8 mouse cellular contexts compared by ENCODE assay signal in genomic region chr6:122820799-122821650, GRCm38 (mm10). TPM values are rescaled to one million over a fixed set of nuclear protein-coding genes. Genes with fewer than 3 reads are reported as not detected.
A peak's percentile ranks its signal among the peaks of the same experiment; 100 is the strongest.
DNase-seq lines count a peak whose midpoint lies in the region; ATAC-seq and TF ChIP-seq lines count a peak whose summit lies in the region.

No protein-coding gene starts in this region.

- 27% methylated on average over 15 of the region's 15 CpGs for WGBS in embryonic facial prominence, embryonic 15.5 days
- 66% methylated on average over 15 of the region's 15 CpGs for WGBS in macrophage (ENCODE audit: missing documents)
- 31% methylated on average over 15 of the region's 15 CpGs for WGBS in stomach, embryonic 16.5 days

- peak overlapping the region; percentile 97 for H3K27ac ChIP-seq in gastrocnemius, adult 2 months
- H3K27ac ChIP-seq in embryonic facial prominence, embryonic 15.5 days (replicated peaks), result no peak overlapping the region
- peak overlapping the region; percentile 41; the same call in 1 of the 2 replicates for H3K27ac ChIP-seq in macrophage
- no peak overlapping the region; the same call in 1 of the 2 replicates for H3K27ac ChIP-seq in stomach, embryonic 16.5 days (ENCODE audit: low read length)

- H3K4me3 ChIP-seq in gastrocnemius, adult 2 months, result peak overlapping the region; percentile 100
- peak overlapping the region; percentile 89 for H3K4me3 ChIP-seq in embryonic facial prominence, embryonic 15.5 days (replicated peaks)
- peak overlapping the region; percentile 87 for H3K4me3 ChIP-seq in macrophage (ENCODE audit: inconsistent target)
- H3K4me3 ChIP-seq in stomach, embryonic 16.5 days (replicated peaks; ENCODE audit: low read length), result peak overlapping the region; percentile 95

- peaks cover 60% of the 10 kb centered on the region for H3K79me2 ChIP-seq in macrophage (ENCODE audit: inconsistent target)

- no peaks in the 10 kb centered on the region for H3K36me3 ChIP-seq in embryonic facial prominence, embryonic 15.5 days
- 0 out of 2 replicates have a peak, but pooled peaks cover 7% of the 10 kb centered on the region for H3K36me3 ChIP-seq in macrophage (ENCODE audit: inconsistent target)
- H3K36me3 ChIP-seq in stomach, embryonic 16.5 days (ENCODE audit: control insufficient read depth, insufficient read depth, low read length), result no peaks in the 10 kb centered on the region

- intact Hi-C loops in gastrocnemius, adult 2 months (cut with DNase I), result no loop called here

- no peaks in the 10 kb centered on the region for H3K9me3 ChIP-seq in embryonic facial prominence, embryonic 15.5 days (replicated peaks)
- no peaks in the 10 kb centered on the region for H3K9me3 ChIP-seq in stomach, embryonic 16.5 days (replicated peaks; ENCODE audit: control insufficient read depth, low read length)

- H3K4me2 ChIP-seq in embryonic facial prominence, embryonic 15.5 days (replicated peaks), result peak overlapping the region; percentile 73
- H3K4me2 ChIP-seq in stomach, embryonic 16.5 days (ENCODE audit: low read depth, low read length), result peak overlapping the region; percentile 85

- no peak for TF ChIP-seq CTCF in gastrocnemius, adult 2 months (IDR thresholded peaks at IDR 0.05)

- peaks cover 43% of the 10 kb centered on the region for H3K4me1 ChIP-seq in embryonic facial prominence, embryonic 15.5 days
- H3K4me1 ChIP-seq in stomach, embryonic 16.5 days (ENCODE audit: control insufficient read depth, insufficient read depth, low read length), result peaks cover 37% of the 10 kb centered on the region

- no peaks in the 10 kb centered on the region for H3K27me3 ChIP-seq in embryonic facial prominence, embryonic 15.5 days
- H3K27me3 ChIP-seq in stomach, embryonic 16.5 days (ENCODE audit: control insufficient read depth, insufficient read depth, low read length), result no peaks in the 10 kb centered on the region

- DNase-seq in gastrocnemius, adult 2 months, result no peak
- no peak for DNase-seq in gastrocnemius, postnatal 10 days
- DNase-seq in kidney, adult 18-20 months, result peak; percentile 33
- no peak for DNase-seq in urinary bladder, adult 2 months (ENCODE audit: low spot score)
- DNase-seq in frontal cortex, postnatal 36 days (ENCODE audit: low spot score in 2 of 2), result no peak

- peak overlapping the region; percentile 94 for H3K9ac ChIP-seq in embryonic facial prominence, embryonic 15.5 days
- peak overlapping the region; percentile 97 for H3K9ac ChIP-seq in stomach, embryonic 16.5 days (ENCODE audit: low read length)

- no peak for ATAC-seq in embryonic facial prominence, embryonic 15.5 days (ENCODE audit: insufficient number of reproducible peaks, low FRiP score, low TSS enrichment, low read depth)
- ATAC-seq in stomach, embryonic 16.5 days (ENCODE audit: insufficient read depth, low FRiP score), result no peak

RNA-seq across cellular contexts. Expression of gene Foxj2, which starts 1.3 kb away (rescaled TPM):
- total RNA-seq in gastrocnemius, adult 2 months (2021), result 10 to 100 TPM; 26.4 to 29.1 TPM
- total RNA-seq in gastrocnemius, postnatal 10 days (2021), result 10 to 100 TPM; 18.4 to 22.9 TPM
- 7.4 and 8.3 TPM in 2 replicates for polyA plus RNA-seq in embryonic facial prominence, embryonic 15.5 days (2015; fragmentation: Nextera tagmentation; extraction: Ambion mirVana)
- 10 to 100 TPM in 20 of 26 experiments, 1 to 10 TPM in 6; 2.6 to 31.0 (median 16.2) TPM for total RNA-seq in macrophage (2018; cell fraction: chromatin; rRNA removed)
- total RNA-seq in macrophage (2018; cell fraction: cytosol; rRNA removed), result 10 to 100 TPM in 25 of 26 experiments, 1 to 10 TPM in 1; 9.2 to 27.1 (median 21.6) TPM
- total RNA-seq in macrophage (2018; cell fraction: nucleus; rRNA removed), result 10 to 100 TPM in 25 of 26 experiments, 1 to 10 TPM in 1; 8.9 to 41.2 (median 20.1) TPM
- 12.2 to 18.5 TPM (median 15.1 TPM) in 3 replicates for polyA plus RNA-seq in macrophage (2018)
- 5.2 and 5.9 TPM in 2 replicates for polyA plus RNA-seq in stomach, embryonic 16.5 days (2015; fragmentation: Nextera tagmentation; extraction: Ambion mirVana)
- 7.2 and 15.7 TPM in 2 replicates for polyA plus RNA-seq in urinary bladder, adult 2 months (2012; rRNA removed)

RNA-seq across cellular contexts. Expression of gene Slc2a3, which starts 19.6 kb away (rescaled TPM):
- total RNA-seq in gastrocnemius, adult 2 months (2021), result 1 to 10 TPM; 1.7 to 7.6 TPM
- total RNA-seq in gastrocnemius, postnatal 10 days (2021), result 1 to 10 TPM; 2.2 to 3.8 TPM
- 30.2 and 40.2 TPM in 2 replicates for polyA plus RNA-seq in embryonic facial prominence, embryonic 15.5 days (2015; fragmentation: Nextera tagmentation; extraction: Ambion mirVana)
- 1 to 10 TPM in 21 of 26 experiments, under 1 TPM in 5; 0.51 to 9.7 (median 4.3) TPM for total RNA-seq in macrophage (2018; cell fraction: chromatin; rRNA removed)
- total RNA-seq in macrophage (2018; cell fraction: cytosol; rRNA removed), result 1 to 10 TPM; 2.2 to 7.4 (median 4.6) TPM
- total RNA-seq in macrophage (2018; cell fraction: nucleus; rRNA removed), result 10 to 100 TPM in 2 of 26 experiments, 1 to 10 TPM in 24; 1.3 to 10.6 (median 3.9) TPM
- 2.4 to 6.9 TPM (median 3.4 TPM) in 3 replicates for polyA plus RNA-seq in macrophage (2018)
- 11.2 and 12.1 TPM in 2 replicates for polyA plus RNA-seq in stomach, embryonic 16.5 days (2015; fragmentation: Nextera tagmentation; extraction: Ambion mirVana)
- polyA plus RNA-seq in urinary bladder, adult 2 months (2012; rRNA removed), result 5.1 and 5.9 TPM in 2 replicates

RNA-seq across cellular contexts. Expression of gene C3ar1, which starts 34.9 kb away (rescaled TPM):
- total RNA-seq in gastrocnemius, adult 2 months (2021), result under 1 TPM; 0.41 to 0.67 TPM
- total RNA-seq in gastrocnemius, postnatal 10 days (2021), result 1 to 10 TPM; 1.7 to 2.6 TPM
- 4.0 and 4.1 TPM in 2 replicates for polyA plus RNA-seq in embryonic facial prominence, embryonic 15.5 days (2015; fragmentation: Nextera tagmentation; extraction: Ambion mirVana)
- 100 to 1,000 TPM in 20 of 26 experiments, 10 to 100 TPM in 6; 26.3 to 225 (median 136) TPM for total RNA-seq in macrophage (2018; cell fraction: chromatin; rRNA removed)
- 100 to 1,000 TPM; 577 to 982 (median 775) TPM for total RNA-seq in macrophage (2018; cell fraction: cytosol; rRNA removed)
- 1,000 to 10,000 TPM in 1 of 26 experiments, 100 to 1,000 TPM in 25; 108 to 1,011 (median 584) TPM for total RNA-seq in macrophage (2018; cell fraction: nucleus; rRNA removed)
- 541 to 857 TPM (median 783 TPM) in 3 replicates for polyA plus RNA-seq in macrophage (2018)
- polyA plus RNA-seq in stomach, embryonic 16.5 days (2015; fragmentation: Nextera tagmentation; extraction: Ambion mirVana), result 2.5 and 3.2 TPM in 2 replicates
- polyA plus RNA-seq in urinary bladder, adult 2 months (2012; rRNA removed), result 6.4 TPM in 2 replicates

RNA-seq across cellular contexts. Expression of gene Necap1, which starts 53.2 kb away (rescaled TPM):
- total RNA-seq in gastrocnemius, adult 2 months (2021), result 10 to 100 TPM; 15.2 to 16.2 TPM
- total RNA-seq in gastrocnemius, postnatal 10 days (2021), result 10 to 100 TPM; 23.0 to 23.5 TPM
- polyA plus RNA-seq in embryonic facial prominence, embryonic 15.5 days (2015; fragmentation: Nextera tagmentation; extraction: Ambion mirVana), result 54.5 and 57.0 TPM in 2 replicates
- 100 to 1,000 TPM in 18 of 26 experiments, 10 to 100 TPM in 8; 42.4 to 263 (median 153) TPM for total RNA-seq in macrophage (2018; cell fraction: chromatin; rRNA removed)
- total RNA-seq in macrophage (2018; cell fraction: cytosol; rRNA removed), result 10 to 100 TPM; 15.9 to 61.6 (median 51.9) TPM
- total RNA-seq in macrophage (2018; cell fraction: nucleus; rRNA removed), result 100 to 1,000 TPM in 12 of 26 experiments, 10 to 100 TPM in 14; 39.8 to 139 (median 93.1) TPM
- 43.5 to 54.5 TPM (median 45.5 TPM) in 3 replicates for polyA plus RNA-seq in macrophage (2018)
- polyA plus RNA-seq in stomach, embryonic 16.5 days (2015; fragmentation: Nextera tagmentation; extraction: Ambion mirVana), result 58.6 and 58.8 TPM in 2 replicates
- 25.5 and 33.1 TPM in 2 replicates for polyA plus RNA-seq in urinary bladder, adult 2 months (2012; rRNA removed)

Comparison
In these comparisons a context has a peak if more than half of its experiments do, and no peak if none do; other contexts are left out.
1. H3K27ac ChIP-seq: peak in gastrocnemius, adult 2 months (single experiment) and macrophage (single experiment); none in embryonic facial prominence, embryonic 15.5 days (single experiment) and stomach, embryonic 16.5 days (single experiment).
2. RNA of gene C3ar1, which starts 34.9 kb away (polyA plus RNA-seq): 541 to 857 TPM in macrophage; 6.4 TPM in urinary bladder, adult 2 months, 4.0 to 4.1 TPM in embryonic facial prominence, embryonic 15.5 days and 2.5 to 3.2 TPM in stomach, embryonic 16.5 days; every median in the first group is over 10 times any median in the second.
3. Peak in every context shown above with its lines, with median percentiles within 50 percentile points of each other: H3K4me3 ChIP-seq.